Mouse (Mus musculus) heart, postnatal 0 days (tissue): ENCODE data around the gene Pvalb. TPM values are rescaled to one million over a fixed set of nuclear protein-coding genes. Genes with fewer than 3 reads are reported as not detected.

ENCODE experiments used
- ATAC-seq: fragments of 200-750 bp; cut with Nextera tagmentation; 2 replicates; pipeline ENCODE4 v1.8.0; 2017; ENCODE audit warnings: low read depth, moderate number of reproducible peaks, moderate library complexity; ENCODE audit not compliant: insufficient read depth
- DNase-seq: peaks from one replicate; pipeline ENCODE4 v3.0.0-alpha.2; 2016; ENCODE audit warnings: low spot score
- H3K27ac ChIP-seq: fragments of 300-500 bp; sonication (generic); 2 replicates; pipeline ENCODE4 v1.5.1; 2014; ENCODE audit warnings: low read depth, mild to moderate bottlenecking
- H3K27me3 ChIP-seq: fragments of 300-500 bp; sonication (generic); 2 replicates; pipeline ENCODE4 v1.6.1; 2014; ENCODE audit warnings: low read length, mixed read lengths; ENCODE audit not compliant: control insufficient read depth, insufficient read depth
- H3K36me3 ChIP-seq: fragments of 300-500 bp; sonication (generic); replicated peaks from 2 replicates; pipeline ENCODE4 v1.6.1; 2014; ENCODE audit warnings: low read length, mixed read lengths; ENCODE audit not compliant: control insufficient read depth, insufficient read depth
- H3K4me1 ChIP-seq: fragments of 300-500 bp; sonication (generic); 2 replicates; pipeline ENCODE4 v1.6.1; 2014; ENCODE audit warnings: antibody characterized with exemption; ENCODE audit not compliant: control insufficient read depth, insufficient read depth
- H3K4me2 ChIP-seq: fragments of 300-500 bp; sonication (generic); 2 replicates; pipeline ENCODE4 v1.6.1; 2014; ENCODE audit warnings: low read depth, mild to moderate bottlenecking, low read length, moderate library complexity
- H3K4me3 ChIP-seq: fragments of 300-500 bp; sonication (generic); 2 replicates; pipeline ENCODE4 v1.5.1; 2014; ENCODE audit warnings: low read depth, low read length
- H3K9ac ChIP-seq: fragments of 300-500 bp; sonication (generic); replicated peaks from 2 replicates; pipeline ENCODE4 v1.6.1; 2014; ENCODE audit warnings: low read depth, low read length, mixed read lengths
- H3K9me3 ChIP-seq: fragments of 300-500 bp; sonication (generic); replicated peaks from 2 replicates; pipeline ENCODE4 v1.6.1; 2016; ENCODE audit warnings: low read length; ENCODE audit not compliant: control insufficient read depth
- CTCF ChIP-seq: IDR thresholded peaks from 2 replicates; pipeline ENCODE4 v1.5.1; 2016; ENCODE audit warnings: antibody characterized with exemption, control low read depth, low read depth
- EP300 ChIP-seq: IDR thresholded peaks from 2 replicates; pipeline ENCODE4 v1.6.1; 2016; ENCODE audit warnings: antibody characterized with exemption, low read depth
- WGBS: fragments of 180-500 bp; shearing (Covaris S2); extraction: QIAGEN DNeasy Blood & Tissue Kit; methylation state at CpG from one replicate; pipeline ENCODE4 v1.1.7; 2014; 5-methylcytosine and 5-hydroxymethylcytosine counted together
- polyA plus RNA-seq: library from polyadenylated mRNA; unstranded; fragments of >200 nt; fragmentation: Nextera tagmentation; extraction: Ambion mirVana; gene quantifications from 2 replicates; pipeline ENCODE4 v1.2.1, GENCODE M21; 2015
- total RNA-seq: library from RNA; depleted of rRNA; stranded (reverse); fragments of >200 nt; gene quantifications from 2 replicates; pipeline ENCODE4 v1.2.3, GENCODE M21; 2014; ENCODE audit warnings: low replicate concordance

Gene Pvalb
- total and polyA plus RNA-seq, 2 experiments from 2014 or later, result 1.9 TPM; not detected in 1

DNA sequence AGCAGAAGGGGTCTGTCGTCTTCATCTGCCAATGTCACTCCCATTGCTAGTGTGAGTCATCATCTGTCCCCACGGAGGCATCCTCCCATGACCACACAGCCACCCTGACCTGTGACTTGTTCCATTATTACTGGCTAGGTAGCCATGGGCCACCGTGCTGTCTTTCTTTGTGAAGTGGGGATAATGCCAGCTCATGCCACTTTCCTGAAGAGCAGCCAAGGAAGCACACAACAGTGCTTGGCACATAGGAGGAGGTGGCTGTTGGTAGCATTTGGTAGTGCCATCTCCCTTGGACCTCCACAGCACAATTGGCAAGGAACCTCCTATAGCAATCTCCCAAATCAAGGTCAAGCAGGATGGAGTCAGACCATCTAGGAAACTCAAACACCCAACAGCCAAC, 11.9 kb downstream of the Pvalb start:
- no peak overlapping the region for H3K27ac ChIP-seq
- 0 out of 2 replicates have a peak, but pooled peaks cover 6% of the 10 kb centered on the region for H3K4me1 ChIP-seq
- WGBS, result 52% methylated on average over 3 of the region's 3 CpGs
- no peak overlapping the region for H3K4me3 ChIP-seq
- no peaks in the 10 kb centered on the region for H3K9me3 ChIP-seq
- H3K27me3 ChIP-seq, result peaks cover 35% of the 10 kb centered on the region
- H3K4me2 ChIP-seq, result no peak overlapping the region
- no peaks in the 10 kb centered on the region for H3K36me3 ChIP-seq
- ATAC-seq (no peak), DNase-seq (no peak)
- TF ChIP-seq EP300 (no peak), CTCF (no peak)
- H3K9ac ChIP-seq, result no peak overlapping the region

DNA sequence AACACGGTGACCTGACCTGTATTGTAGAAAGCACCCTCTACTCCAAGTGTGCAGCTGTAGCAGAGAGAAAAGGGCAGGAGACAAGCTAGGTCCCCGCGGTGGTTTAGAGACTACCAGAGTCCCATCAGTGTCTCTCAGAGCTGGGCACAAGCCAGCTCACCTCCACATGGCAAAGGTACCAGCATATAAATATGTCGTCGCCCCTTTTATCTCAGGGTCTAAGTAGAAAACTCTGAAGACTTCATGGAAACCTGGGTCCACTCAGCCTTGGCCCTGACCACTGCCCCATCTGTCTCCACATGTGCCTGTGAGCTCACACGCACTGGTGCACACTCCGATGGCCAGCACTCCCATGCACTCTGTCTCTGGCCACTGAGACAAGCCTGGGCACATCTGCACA, 16.6 kb downstream of the Pvalb start:
- 82% methylated on average over 7 of the region's 7 CpGs for WGBS
- Histone ChIP-seq H3K4me3 (no peak overlapping the region), H3K9ac (no peak overlapping the region), H3K4me1 (no peaks in the 10 kb centered on the region), H3K27me3 (peaks cover 31% of the 10 kb centered on the region), H3K36me3 (no peaks in the 10 kb centered on the region), H3K9me3 (no peaks in the 10 kb centered on the region), H3K27ac (no peak overlapping the region), H3K4me2 (no peak overlapping the region)
- no peak for TF ChIP-seq CTCF
- no peak for TF ChIP-seq EP300
- DNase-seq, result no peak
- no peak for ATAC-seq

DNA sequence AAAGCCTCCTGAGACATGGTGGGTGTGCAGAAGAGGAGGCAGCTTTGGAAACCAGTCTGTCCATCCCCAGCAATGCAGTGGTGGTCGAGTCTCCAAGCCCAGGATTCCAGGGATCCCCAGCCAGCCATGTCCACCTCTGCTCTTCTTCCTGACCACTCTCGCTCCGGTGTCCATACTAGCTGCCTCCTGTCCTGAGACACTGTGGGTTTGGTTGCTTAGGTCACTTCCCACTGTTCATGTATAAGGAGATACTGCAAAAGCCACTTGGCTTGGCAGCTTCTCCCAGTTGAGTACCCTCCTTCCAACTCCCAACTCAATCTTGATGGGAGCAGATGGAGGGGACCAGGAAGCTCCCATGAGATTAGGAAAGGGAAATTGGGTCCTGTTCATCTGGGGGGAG, 17.7 kb downstream of the Pvalb start:
- Histone ChIP-seq H3K36me3 (no peaks in the 10 kb centered on the region), H3K9me3 (no peaks in the 10 kb centered on the region), H3K4me3 (no peak overlapping the region), H3K4me2 (no peak overlapping the region), H3K27me3 (peaks cover 32% of the 10 kb centered on the region), H3K9ac (no peak overlapping the region), H3K4me1 (no peaks in the 10 kb centered on the region), H3K27ac (no peak overlapping the region)
- DNase-seq, result no peak
- ATAC-seq, result no peak
- WGBS, result 72% methylated on average over 3 of the region's 3 CpGs
- TF ChIP-seq CTCF, result no peak
- no peak for TF ChIP-seq EP300

DNA sequence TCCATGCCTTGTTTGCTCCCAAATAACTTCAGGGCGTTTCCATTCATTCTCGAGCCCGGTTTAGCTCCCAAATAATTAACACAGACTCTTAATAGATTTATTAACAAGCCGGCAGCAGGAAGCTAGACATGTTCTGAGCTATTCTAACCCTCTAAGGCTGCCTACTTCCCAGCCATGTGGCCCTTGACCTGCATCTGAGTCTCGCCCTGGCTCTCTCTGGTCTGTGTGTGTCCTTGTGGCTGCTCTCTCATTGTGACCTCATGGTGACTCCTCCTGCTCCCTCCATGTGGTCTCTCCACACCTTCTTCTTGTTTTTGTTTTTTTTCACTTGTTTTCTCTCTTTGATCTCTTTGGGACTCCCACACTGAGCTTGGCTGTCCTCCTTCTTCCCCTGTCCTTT, 19.3 kb downstream of the Pvalb start:
- ATAC-seq (no peak), DNase-seq (no peak)
- Histone ChIP-seq H3K27me3 (peaks cover 24% of the 10 kb centered on the region), H3K9ac (no peak overlapping the region), H3K4me1 (no peaks in the 10 kb centered on the region), H3K27ac (no peak overlapping the region), H3K9me3 (no peaks in the 10 kb centered on the region), H3K4me3 (no peak overlapping the region), H3K36me3 (no peaks in the 10 kb centered on the region), H3K4me2 (no peak overlapping the region)
- 60% methylated on average over 5 of the region's 5 CpGs for WGBS
- TF ChIP-seq EP300 (no peak), CTCF (no peak)

DNA sequence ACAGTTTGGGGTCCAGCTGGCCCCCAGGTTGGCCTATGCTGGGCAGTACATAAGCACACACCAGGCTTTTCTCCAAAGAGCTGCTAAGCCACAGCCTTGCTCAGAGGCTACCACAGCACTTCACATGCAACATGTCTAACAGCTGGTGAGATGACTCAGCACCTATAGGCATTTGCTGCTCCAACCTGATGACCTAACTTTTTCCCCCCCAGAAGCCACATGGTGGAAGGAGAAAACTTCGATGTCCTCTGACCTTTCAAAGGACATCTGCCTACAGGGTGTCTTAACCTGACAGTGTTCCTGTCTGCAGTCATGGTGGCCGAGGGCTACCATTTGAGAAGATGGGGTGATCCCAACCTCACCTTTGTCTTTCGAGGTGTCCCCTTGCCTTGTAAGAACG, 20.6 kb downstream of the Pvalb start:
- Histone ChIP-seq H3K27ac (no peak overlapping the region), H3K9me3 (no peaks in the 10 kb centered on the region), H3K4me1 (no peaks in the 10 kb centered on the region), H3K9ac (no peak overlapping the region), H3K4me3 (no peak overlapping the region), H3K4me2 (no peak overlapping the region), H3K27me3 (peaks cover 22% of the 10 kb centered on the region), H3K36me3 (no peaks in the 10 kb centered on the region)
- WGBS, result 86% methylated on average over 4 of the region's 4 CpGs
- ATAC-seq (no peak), DNase-seq (no peak)
- no peak for TF ChIP-seq EP300
- no peak for TF ChIP-seq CTCF

DNA sequence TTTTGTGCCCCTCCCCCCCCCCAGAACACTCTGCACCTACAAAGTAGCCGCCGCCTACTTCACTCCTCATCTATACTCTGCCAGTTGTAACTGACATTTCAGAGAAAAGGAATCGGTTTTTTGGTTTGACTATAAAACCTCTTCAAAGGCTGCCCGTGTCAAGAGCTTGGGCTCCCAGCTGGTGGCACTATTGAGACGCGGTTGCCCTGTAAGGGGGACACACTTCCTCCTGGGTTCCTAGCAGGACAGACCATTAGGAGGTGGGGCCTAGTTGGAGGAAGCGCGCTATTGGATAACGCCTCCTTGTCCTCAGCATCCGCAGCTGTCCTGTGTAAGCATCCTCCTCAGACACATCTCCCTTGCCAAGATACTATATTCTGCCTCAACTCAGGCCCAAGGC, 21.3 kb downstream of the Pvalb start:
- Histone ChIP-seq H3K36me3 (no peaks in the 10 kb centered on the region), H3K9ac (no peak overlapping the region), H3K9me3 (no peaks in the 10 kb centered on the region), H3K4me3 (no peak overlapping the region), H3K4me1 (no peaks in the 10 kb centered on the region), H3K4me2 (no peak overlapping the region), H3K27me3 (peaks cover 22% of the 10 kb centered on the region), H3K27ac (no peak overlapping the region)
- 5% methylated on average over 10 of the region's 10 CpGs for WGBS
- DNase-seq (peak; percentile 64), ATAC-seq (peak; percentile 66; the same call in 1 of the 2 replicates)
- no peak for TF ChIP-seq EP300
- peak; percentile 57 for TF ChIP-seq CTCF
